Mouse (Mus musculus) embryonic facial prominence, embryonic 10.5 days (tissue): ENCODE results near the gene Asb8. TPM values are rescaled to one million over a fixed set of nuclear protein-coding genes. Genes with fewer than 3 reads are reported as not detected.

ENCODE experiments used
- DNase-seq: peaks from one replicate; pipeline ENCODE4 v3.0.0-alpha.2; 2017; ENCODE audit warnings: low spot score
- H3K27ac ChIP-seq: fragments of 300-500 bp; sonication (generic); replicated peaks from 2 replicates; pipeline ENCODE4 v1.5.1; 2016; ENCODE audit warnings: mild to moderate bottlenecking
- H3K27me3 ChIP-seq: fragments of 300-500 bp; sonication (generic); replicated peaks from 2 replicates; pipeline ENCODE4 v1.6.1; 2016; ENCODE audit warnings: low read depth, mild to moderate bottlenecking; ENCODE audit not compliant: poor library complexity, severe bottlenecking
- H3K36me3 ChIP-seq: fragments of 300-500 bp; sonication (generic); replicated peaks from 2 replicates; pipeline ENCODE4 v1.6.1; 2016; ENCODE audit warnings: mild to moderate bottlenecking, moderate library complexity
- H3K4me1 ChIP-seq: fragments of 300-500 bp; sonication (generic); 2 replicates; pipeline ENCODE4 v1.6.1; 2016
- H3K4me3 ChIP-seq: fragments of 300-500 bp; sonication (generic); 2 replicates; pipeline ENCODE4 v1.5.1; 2016; ENCODE audit warnings: mild to moderate bottlenecking, moderate library complexity
- H3K9me3 ChIP-seq: fragments of 300-500 bp; sonication (generic); 2 replicates; pipeline ENCODE4 v1.6.1; 2016; ENCODE audit warnings: mild to moderate bottlenecking
- WGBS: fragments of 180-500 bp; shearing (Covaris S2); methylation state at CpG from one replicate; pipeline ENCODE4 v1.1.7; 2016; 5-methylcytosine and 5-hydroxymethylcytosine counted together
- polyA plus RNA-seq: library from polyadenylated mRNA; unstranded; fragments of >200 nt; fragmentation: Nextera tagmentation; extraction: Ambion mirVana; gene quantifications from 2 replicates; pipeline ENCODE4 v1.2.1, GENCODE M21; 2016

Gene Asb8
- polyA plus RNA-seq, 1 experiment from 2014 or later, result 43.2 TPM

DNA sequence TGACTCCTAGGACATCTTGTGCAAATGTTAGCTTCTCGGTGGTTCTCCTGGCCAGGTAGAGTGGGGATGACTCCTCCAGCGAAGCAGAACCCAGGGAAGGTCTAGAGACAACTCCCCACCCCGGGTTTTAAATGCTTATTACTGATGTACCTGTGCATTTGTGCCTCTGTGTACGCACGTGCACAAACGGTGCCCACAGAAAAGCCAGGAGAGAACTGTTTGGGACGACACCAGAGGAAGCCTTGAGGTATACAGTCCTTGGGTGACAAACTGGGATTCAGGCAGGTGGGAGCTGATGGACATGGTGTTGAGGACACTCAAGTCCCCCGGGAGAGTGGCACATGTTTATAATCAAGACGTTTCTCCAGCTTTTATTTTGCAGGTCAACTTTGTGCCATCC lies 5.5 kb upstream of the Asb8 start:
- H3K27ac ChIP-seq, result no peak overlapping the region
- H3K27me3 ChIP-seq, result peaks cover 84% of the 10 kb centered on the region
- no peak overlapping the region for H3K4me3 ChIP-seq
- DNase-seq, result no peak
- no peaks in the 10 kb centered on the region for H3K36me3 ChIP-seq
- WGBS, result 72% methylated on average over 9 of the region's 9 CpGs
- no peaks in the 10 kb centered on the region for H3K9me3 ChIP-seq
- H3K4me1 ChIP-seq, result peaks cover 28% of the 10 kb centered on the region

DNA sequence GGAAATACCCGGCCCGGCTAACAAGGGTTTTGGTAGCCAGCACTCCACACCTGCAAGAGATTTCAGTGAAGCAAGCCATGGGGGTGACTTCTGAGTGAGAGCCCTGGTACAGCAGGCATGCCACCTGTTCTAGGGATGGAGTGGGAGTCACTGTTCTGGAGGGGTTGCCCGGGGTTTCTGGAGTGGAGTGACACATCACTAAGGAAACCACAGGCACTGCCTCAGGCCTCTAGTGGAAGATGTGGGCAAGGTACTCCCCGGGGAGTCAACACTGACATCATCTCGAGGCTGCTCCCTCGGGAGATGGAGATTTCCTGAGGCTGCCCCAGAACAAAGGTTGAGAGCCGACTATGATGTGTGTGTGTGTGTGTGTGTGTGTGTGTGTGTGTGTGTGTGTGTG lies 4.9 kb upstream of the Asb8 start:
- Histone ChIP-seq H3K9me3 (no peaks in the 10 kb centered on the region), H3K27me3 (peaks cover 89% of the 10 kb centered on the region), H3K4me3 (no peak overlapping the region), H3K27ac (no peak overlapping the region), H3K36me3 (no peaks in the 10 kb centered on the region), H3K4me1 (peaks cover 28% of the 10 kb centered on the region)
- DNase-seq, result no peak
- WGBS, result 41% methylated on average over 7 of the region's 7 CpGs

DNA sequence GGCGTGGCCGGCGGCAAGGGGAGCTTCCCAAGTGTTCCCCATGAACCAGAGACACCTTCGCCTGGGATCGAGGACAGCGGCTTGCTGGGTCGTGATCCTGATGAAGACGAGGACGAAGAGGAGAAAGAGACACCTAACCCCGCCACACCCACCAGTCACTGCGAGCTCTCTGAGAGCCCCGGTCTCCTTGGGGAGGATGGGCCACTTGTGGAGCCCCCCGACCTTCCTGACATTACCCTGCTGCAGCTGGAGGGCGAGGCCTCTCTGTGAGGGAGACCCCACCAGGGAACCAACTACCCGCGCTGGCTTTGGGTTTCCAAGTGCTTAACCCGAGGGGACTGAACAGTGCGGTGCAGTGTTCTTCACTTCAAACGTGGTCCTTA lies 3.2 kb upstream of the Asb8 start:
- peak; percentile 33 for DNase-seq
- Histone ChIP-seq H3K9me3 (no peaks in the 10 kb centered on the region), H3K36me3 (no peaks in the 10 kb centered on the region), H3K4me3 (peak overlapping the region; percentile 66), H3K4me1 (peaks cover 28% of the 10 kb centered on the region), H3K27me3 (peaks cover 93% of the 10 kb centered on the region), H3K27ac (peak overlapping the region; percentile 73; the same call in 1 of the 2 replicates)
- WGBS, result 4% methylated on average over 19 of the region's 19 CpGs

DNA sequence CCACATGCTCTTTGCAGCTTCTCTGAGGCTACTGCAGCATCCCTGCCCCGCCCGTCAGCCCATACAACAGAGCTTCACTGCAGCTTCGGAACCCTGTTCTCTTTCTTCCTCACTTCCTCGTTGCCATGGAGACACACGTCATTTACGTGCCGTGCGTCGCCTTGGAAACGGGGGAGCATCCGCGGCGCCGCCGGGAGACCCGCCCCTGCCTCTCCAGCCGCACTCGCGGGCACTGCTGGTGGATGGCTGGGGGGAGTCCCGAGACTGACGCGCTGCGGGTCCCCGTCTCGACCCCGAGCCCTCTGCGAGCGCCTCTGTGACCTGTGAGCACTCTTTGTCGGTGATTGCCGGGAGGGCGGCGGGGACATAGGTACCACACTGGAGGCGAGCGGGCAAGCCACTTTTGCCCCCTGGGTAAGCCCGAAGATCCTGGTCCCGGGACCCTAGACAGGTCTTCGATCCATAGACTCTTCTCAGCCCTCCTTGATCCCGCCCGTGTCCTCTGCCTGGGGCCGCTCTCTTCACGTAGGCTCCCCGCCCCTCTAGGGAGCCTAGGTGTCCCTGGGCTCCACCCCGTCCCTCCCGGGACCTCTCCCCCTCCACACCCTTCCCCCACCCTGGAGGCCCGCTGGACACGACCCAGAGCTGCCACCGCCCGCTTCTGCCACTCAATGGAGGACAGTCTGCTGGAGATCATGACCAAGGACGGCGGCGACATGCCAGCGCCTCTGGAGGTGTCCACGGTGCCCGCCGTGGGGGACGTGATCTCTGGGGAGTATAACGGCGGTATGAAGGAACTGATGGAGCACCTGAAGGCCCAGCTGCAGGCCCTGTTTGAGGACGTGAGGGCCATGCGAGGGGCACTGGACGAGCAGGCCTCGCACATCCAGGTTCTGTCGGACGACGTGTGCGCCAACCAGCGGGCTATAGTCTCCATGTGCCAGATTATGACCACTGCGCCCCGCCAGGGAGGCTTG lies 2.5 kb upstream of the Asb8 start:
- H3K4me1 ChIP-seq, result peaks cover 28% of the 10 kb centered on the region
- WGBS, result 1% methylated on average over 69 of the region's 69 CpGs
- peak overlapping the region; percentile 73 for H3K27ac ChIP-seq

DNA sequence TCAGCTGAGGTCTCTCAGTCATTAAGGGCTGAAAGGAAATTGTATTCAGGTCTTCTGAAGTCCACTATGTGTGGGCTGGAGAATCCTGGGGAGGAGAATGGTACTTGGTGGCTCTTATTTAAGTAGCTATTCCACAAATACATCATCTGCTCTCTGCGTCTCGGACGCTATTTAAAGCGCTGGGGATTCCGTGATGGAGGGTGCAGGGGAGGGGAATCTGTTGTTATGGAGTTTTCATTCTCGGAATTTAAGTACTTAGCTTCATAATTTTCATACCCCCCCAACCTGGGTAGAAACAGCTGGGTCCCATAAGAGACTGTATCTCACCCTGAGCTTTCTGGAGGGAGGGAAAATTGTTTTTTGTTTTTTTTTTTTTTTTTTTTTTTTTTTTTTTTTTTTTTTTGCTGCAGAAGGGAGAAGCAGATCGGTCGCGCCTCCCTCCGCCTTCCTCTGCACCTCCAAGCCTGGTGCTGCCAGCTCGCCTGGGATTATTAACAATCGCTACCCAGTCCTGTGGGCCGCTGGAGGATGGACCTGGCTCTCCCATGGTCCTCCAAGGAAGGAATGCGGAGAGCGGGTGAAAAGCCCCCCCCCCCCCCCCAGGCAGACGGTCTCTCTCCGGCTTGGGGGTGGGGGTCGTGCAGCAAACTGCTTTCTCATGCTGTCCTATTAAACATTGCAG lies 1.7 kb upstream of the Asb8 start, which contains the start of gene Ccdc184:
TSS of gene Ccdc184 (plus strand) at position 196 of the 682 bp plus-strand sequence.
- peaks cover 79% of the 10 kb centered on the region for H3K27me3 ChIP-seq
- no peak for DNase-seq
- peak within 1 kb of the TSS; percentile 73 for H3K27ac ChIP-seq

More for the DNA sequence above, 2.5 kb upstream of the Asb8 start:
- peak; percentile 91 for DNase-seq
- Histone ChIP-seq H3K4me3 (peak overlapping the region; percentile 66), H3K27me3 (peaks cover 87% of the 10 kb centered on the region), H3K36me3 (no peaks in the 10 kb centered on the region), H3K9me3 (no peaks in the 10 kb centered on the region)

DNA sequence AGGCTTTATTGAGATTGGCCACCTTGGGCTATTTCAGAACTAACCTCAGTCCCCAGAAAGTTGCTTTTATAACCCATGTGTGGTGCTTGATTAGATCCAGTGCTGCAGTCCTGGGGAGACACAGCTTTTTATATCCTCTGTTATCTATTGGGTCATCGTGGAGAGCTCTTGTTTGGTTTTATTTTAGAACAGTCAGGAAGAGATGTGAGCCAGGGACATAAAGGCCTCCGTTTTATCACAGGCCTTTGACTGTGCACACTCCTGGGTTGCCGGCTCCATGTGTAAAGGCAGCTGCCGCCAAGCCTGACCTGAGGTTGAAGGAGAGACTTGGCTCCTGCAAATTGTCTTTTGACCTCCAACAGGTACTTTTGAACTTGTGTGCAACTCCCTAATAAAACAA lies 2.9 kb downstream of the Asb8 start:
- Histone ChIP-seq H3K4me3 (no peak overlapping the region), H3K36me3 (no peaks in the 10 kb centered on the region), H3K9me3 (no peaks in the 10 kb centered on the region), H3K27ac (no peak overlapping the region), H3K4me1 (peaks cover 20% of the 10 kb centered on the region), H3K27me3 (peaks cover 33% of the 10 kb centered on the region)
- no peak for DNase-seq
- 78% methylated on average over 4 of the region's 4 CpGs for WGBS

More for the DNA sequence above, 1.7 kb upstream of the Asb8 start, which contains the start of gene Ccdc184:
- no peaks in the 10 kb centered on the region for H3K36me3 ChIP-seq
- 5% methylated on average over 18 of the region's 18 CpGs for WGBS
- peaks cover 28% of the 10 kb centered on the region for H3K4me1 ChIP-seq
- no peaks in the 10 kb centered on the region for H3K9me3 ChIP-seq
- H3K4me3 ChIP-seq, result peak within 1 kb of the TSS; percentile 66

DNA sequence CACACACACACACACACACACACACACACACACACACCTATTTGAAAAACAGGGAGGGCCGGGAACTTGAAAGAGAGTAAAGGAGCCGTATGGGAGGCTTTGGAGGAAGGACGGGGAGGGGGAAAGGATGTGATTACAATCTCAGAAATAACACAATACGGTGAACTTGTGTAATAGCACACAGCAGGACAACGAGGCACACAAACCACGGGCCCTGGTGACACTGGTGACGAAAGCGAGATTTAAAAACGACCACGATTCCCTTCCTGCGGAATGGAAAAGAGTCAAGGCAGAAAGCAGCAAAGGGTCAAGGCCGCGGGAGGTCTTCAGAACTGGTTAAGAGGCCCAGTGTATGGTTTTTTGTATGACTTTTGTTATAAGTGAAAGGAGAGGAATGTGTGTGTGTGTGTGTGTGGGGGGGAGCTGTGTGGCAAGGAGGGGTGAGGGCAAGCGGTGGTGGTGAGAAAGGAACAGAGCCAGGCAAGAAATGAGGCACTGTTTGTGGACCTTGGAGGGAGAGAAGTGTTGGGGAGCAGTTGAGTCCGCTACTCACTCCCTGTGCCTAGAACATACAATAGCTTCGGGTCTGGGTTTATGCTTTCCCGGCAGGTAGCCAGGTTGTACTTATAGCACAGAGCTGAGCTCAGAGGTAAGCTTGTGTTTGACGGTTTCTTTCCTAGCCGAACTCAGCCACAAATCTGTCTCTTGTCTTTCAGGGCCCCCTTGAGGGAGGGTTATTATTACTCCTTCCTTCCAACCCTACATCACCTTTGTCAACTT lies 4.2 kb downstream of the Asb8 start:
- H3K27me3 ChIP-seq, result peaks cover 20% of the 10 kb centered on the region
- 73% methylated on average over 19 of the region's 19 CpGs for WGBS
- no peak for DNase-seq
- no peaks in the 10 kb centered on the region for H3K36me3 ChIP-seq
- H3K9me3 ChIP-seq, result no peaks in the 10 kb centered on the region
- H3K4me1 ChIP-seq, result peaks cover 10% of the 10 kb centered on the region
- no peak overlapping the region for H3K4me3 ChIP-seq
- no peak overlapping the region for H3K27ac ChIP-seq

DNA sequence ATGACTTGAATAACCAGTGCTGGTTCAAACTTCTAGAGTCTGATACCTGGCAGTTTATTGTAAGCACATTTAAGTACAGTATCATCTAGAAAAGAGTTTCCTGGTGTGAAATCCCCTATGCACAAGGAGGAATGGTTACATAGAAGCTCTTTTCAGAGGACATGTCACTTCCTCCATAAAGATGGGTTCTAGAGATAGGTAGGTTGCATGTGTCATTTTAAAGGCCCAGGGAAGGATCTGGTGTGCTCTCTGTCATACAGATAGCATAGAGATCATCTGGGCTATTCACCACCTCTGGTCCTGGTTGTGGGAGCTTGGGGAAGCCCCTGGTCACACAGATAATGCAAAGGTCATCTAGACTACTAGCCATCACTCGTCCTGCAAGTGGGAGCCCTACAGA lies 8.2 kb downstream of the Asb8 start:
- H3K4me3 ChIP-seq, result no peak overlapping the region
- H3K27ac ChIP-seq, result no peak overlapping the region
- no peaks in the 10 kb centered on the region for H3K36me3 ChIP-seq
- no peaks in the 10 kb centered on the region for H3K9me3 ChIP-seq
- no peaks in the 10 kb centered on the region for H3K27me3 ChIP-seq
- H3K4me1 ChIP-seq, result peaks cover 15% of the 10 kb centered on the region
- DNase-seq, result no peak
- WGBS, result 68% methylated on average over 1 of the region's 1 CpGs

DNA sequence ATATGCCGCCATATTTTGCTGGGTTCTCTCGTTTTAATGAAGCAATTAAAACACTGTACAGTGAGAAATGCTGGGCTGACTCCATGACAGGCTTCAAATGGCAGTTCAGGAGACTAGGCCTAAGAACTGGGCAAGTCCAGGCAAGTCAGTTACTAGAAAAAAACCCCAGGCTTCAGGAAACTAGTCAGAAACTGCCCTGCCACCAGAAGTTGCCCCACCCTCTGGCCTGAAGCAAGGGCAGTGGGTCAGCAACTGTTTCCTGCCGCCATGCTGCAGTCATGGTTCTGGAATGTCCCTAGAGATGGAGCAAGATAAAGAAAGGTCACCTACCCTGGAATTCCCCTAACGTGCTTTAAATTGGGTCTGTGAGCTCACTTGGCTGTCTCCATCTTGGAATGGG lies 9.5 kb downstream of the Asb8 start:
- H3K36me3 ChIP-seq, result no peaks in the 10 kb centered on the region
- H3K4me1 ChIP-seq, result peaks cover 10% of the 10 kb centered on the region
- H3K9me3 ChIP-seq, result no peaks in the 10 kb centered on the region
- H3K27ac ChIP-seq, result no peak overlapping the region
- 64% methylated on average over 4 of the region's 4 CpGs for WGBS
- H3K4me3 ChIP-seq, result no peak overlapping the region
- no peaks in the 10 kb centered on the region for H3K27me3 ChIP-seq
- DNase-seq, result no peak

DNA sequence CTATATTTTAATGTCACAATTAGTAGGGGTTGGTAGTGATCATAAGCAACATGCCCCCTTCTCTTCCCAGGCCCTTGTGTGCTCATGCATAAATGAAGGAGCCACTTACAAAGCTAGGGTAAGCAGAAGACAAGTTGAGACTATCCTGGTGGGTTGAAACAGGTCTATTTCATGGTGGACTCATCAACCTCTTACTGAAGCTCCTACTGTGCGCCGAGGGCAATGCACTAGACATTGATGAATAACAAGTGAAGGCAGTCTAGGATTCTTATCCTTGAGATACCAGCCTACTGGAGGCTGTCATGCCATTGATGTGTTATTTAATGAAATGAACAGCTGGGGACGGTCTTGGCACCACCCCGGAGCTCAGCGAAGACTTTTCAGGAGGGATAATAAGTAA lies 10.2 kb downstream of the Asb8 start:
- peaks cover 5% of the 10 kb centered on the region; the same call in 1 of the 2 replicates for H3K4me1 ChIP-seq
- H3K27me3 ChIP-seq, result no peaks in the 10 kb centered on the region
- WGBS, result 94% methylated on average over 5 of the region's 5 CpGs
- no peak for DNase-seq
- no peaks in the 10 kb centered on the region for H3K36me3 ChIP-seq
- no peak overlapping the region for H3K27ac ChIP-seq
- no peak overlapping the region for H3K4me3 ChIP-seq
- H3K9me3 ChIP-seq, result no peaks in the 10 kb centered on the region

DNA sequence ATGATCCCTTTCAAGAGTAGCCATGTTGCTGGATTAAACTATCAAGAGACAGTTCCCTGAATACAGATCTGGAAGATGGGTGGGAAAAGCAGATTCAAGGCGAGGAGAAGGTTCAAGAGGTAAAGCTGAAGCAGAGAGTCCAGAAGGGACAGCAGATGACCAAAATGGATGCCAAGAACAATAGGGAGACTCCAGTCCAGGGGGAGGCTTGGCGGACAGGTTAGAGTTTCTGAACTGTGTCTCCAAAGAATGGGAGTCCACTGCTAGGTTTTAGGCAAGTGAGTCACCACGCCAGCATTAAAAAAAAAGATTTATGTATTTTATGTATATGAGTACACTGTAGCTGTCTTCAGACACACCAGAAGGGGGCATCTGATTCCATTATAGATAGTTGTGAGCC lies 10.8 kb downstream of the Asb8 start:
- H3K27me3 ChIP-seq, result no peaks in the 10 kb centered on the region
- DNase-seq, result no peak
- 83% methylated on average over 3 of the region's 3 CpGs for WGBS
- H3K36me3 ChIP-seq, result no peaks in the 10 kb centered on the region
- no peak overlapping the region for H3K4me3 ChIP-seq
- H3K4me1 ChIP-seq, result peaks cover 5% of the 10 kb centered on the region; the same call in 1 of the 2 replicates
- no peaks in the 10 kb centered on the region for H3K9me3 ChIP-seq
- no peak overlapping the region for H3K27ac ChIP-seq

DNA sequence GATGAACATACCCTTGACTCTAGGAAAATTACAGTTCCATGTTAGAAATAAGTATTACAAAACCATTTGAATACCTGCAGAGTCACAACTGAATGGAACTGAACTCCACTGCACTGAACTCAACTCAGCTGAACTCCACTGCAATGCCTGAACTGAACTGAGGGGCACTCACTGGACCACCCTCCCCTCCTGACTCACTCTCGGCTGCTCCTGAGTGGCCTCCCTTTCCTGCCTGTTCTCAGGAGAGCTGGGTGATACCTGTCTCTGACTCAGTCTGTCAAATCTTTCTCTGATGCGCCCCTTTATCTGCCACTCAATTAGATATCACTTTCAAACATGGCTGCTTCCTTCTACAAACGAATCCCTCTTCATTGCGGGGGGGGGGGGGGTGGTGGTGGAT lies 11.3 kb downstream of the Asb8 start:
- Histone ChIP-seq H3K36me3 (no peaks in the 10 kb centered on the region), H3K4me1 (peaks cover 5% of the 10 kb centered on the region; the same call in 1 of the 2 replicates), H3K27me3 (no peaks in the 10 kb centered on the region), H3K9me3 (no peaks in the 10 kb centered on the region), H3K27ac (no peak overlapping the region), H3K4me3 (no peak overlapping the region)
- WGBS, result 72% methylated on average over 4 of the region's 4 CpGs
- DNase-seq, result no peak
